Mouse (Mus musculus): ENCODE data around the gene Bdh2. TPM values are rescaled to one million over a fixed set of nuclear protein-coding genes. Genes with fewer than 3 reads are reported as not detected.

Bdh2 gene
- polyA plus RNA-seq (2015; fragmentation: Illumina TruSeq; extraction: RNeasy Lipid Tissue Mini Kit (QIAGEN cat#74804); ENCODE audit: insufficient read depth, low read depth, low replicate concordance), result 1.5 TPM

GRCm38 (mm10) chr3:135280669-135281415 lies at the start of gene Bdh2:
Gene Bdh2, plus strand, starts transcription at chr3:135281221.

DNA sequence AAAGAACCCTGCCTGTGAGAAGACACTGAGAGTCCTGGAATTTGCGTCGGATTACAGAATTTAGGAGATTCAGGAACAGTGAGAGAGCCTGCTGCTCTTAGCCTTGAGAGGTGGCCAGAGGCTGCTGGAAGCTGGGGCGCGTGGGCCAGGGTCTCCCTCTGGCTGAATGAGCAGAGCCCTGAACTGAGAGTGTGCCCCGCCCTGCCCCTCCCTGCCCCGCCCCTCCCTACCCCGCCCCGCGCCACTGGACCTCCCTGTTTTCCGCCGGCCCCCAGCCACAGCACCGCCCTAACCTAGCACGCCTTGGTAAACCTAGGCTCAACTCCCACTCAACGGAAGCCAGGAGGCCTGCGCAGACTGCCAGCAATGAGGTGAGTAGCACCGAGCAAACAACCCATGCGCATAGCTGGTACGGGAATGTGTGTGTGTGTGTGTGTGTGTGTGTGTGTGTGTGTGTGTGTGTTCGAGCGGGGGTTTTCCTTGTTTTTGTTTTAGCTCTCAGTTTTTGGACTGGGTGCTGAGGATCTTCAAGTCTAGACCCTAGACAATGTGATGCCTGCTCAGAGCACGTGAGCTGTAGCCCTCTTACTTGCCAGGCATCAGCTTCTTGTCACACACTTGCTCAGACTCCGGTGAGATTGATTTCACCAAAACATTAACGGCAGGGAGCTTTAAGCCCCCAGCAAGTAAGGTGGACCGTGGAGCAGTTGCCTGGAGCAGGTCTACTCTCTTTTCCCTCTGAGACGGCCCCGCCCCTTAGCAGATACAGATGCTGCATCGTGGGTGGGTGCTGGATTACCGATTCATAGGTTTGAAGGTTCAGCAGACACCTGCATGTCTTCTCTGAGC lies 26.6 kb downstream of the Bdh2 start, which contains the start of gene Slc9b2:
Gene Slc9b2, plus strand, starts transcription at position 290 of the 849 bp plus-strand sequence.

GRCm38 (mm10) chr3:135347739-135348264 lies 66.8 kb downstream of the Bdh2 start, which contains the start of gene Slc9b1:
Gene Slc9b1, plus strand, starts transcription at chr3:135348029.

Other genes with a start within 250 kb of the Bdh2 start
- gene Cenpe, start 68.7 kb upstream of the Bdh2 start, polyA plus RNA-seq (2015; fragmentation: Illumina TruSeq; extraction: RNeasy Lipid Tissue Mini Kit (QIAGEN cat#74804); ENCODE audit: insufficient read depth, low read depth, low replicate concordance), result 0.17 TPM
- gene Slc9b2, start 26.5 kb downstream of the Bdh2 start, polyA plus RNA-seq (2015; fragmentation: Illumina TruSeq; extraction: RNeasy Lipid Tissue Mini Kit (QIAGEN cat#74804); ENCODE audit: insufficient read depth, low read depth, low replicate concordance), result 0.85 TPM
- gene Slc9b1, start 66.8 kb downstream of the Bdh2 start, polyA plus RNA-seq (2015; fragmentation: Illumina TruSeq; extraction: RNeasy Lipid Tissue Mini Kit (QIAGEN cat#74804); ENCODE audit: insufficient read depth, low read depth, low replicate concordance), result not detected
- gene Cisd2, start 142.7 kb downstream of the Bdh2 start, polyA plus RNA-seq (2015; fragmentation: Illumina TruSeq; extraction: RNeasy Lipid Tissue Mini Kit (QIAGEN cat#74804); ENCODE audit: insufficient read depth, low read depth, low replicate concordance), result 7.0 TPM
- gene Ube2d3, start 156.9 kb downstream of the Bdh2 start, polyA plus RNA-seq (2015; fragmentation: Illumina TruSeq; extraction: RNeasy Lipid Tissue Mini Kit (QIAGEN cat#74804); ENCODE audit: insufficient read depth, low read depth, low replicate concordance), result 40.4 TPM
- gene Manba, start 204.4 kb downstream of the Bdh2 start, polyA plus RNA-seq (2015; fragmentation: Illumina TruSeq; extraction: RNeasy Lipid Tissue Mini Kit (QIAGEN cat#74804); ENCODE audit: insufficient read depth, low read depth, low replicate concordance), result 6.2 TPM

Data from pancreas, adult 10 weeks (tissue).